Mouse (Mus musculus) left cerebral cortex, adult 2 months (tissue): ENCODE data around the gene Rab43. TPM values are rescaled to one million over a fixed set of nuclear protein-coding genes. Genes with fewer than 3 reads are reported as not detected.

Experiments used
- DNase-seq, 2 experiments: peaks; one replicate each; pipeline ENCODE4 v3.0.0; 2021 to 2022; ENCODE audit warnings: low spot score in 2 of 2, mixed read lengths in 1 of 2; ENCODE audit errors: extremely low spot score in 1 of 2
- H3K27ac ChIP-seq: fragments of 200-600 bp; 2 replicates; pipeline ENCODE4 v1.8.1; 2022
- H3K4me3 ChIP-seq: fragments of 200-600 bp; 2 replicates; pipeline ENCODE4 v1.8.1; 2022
- CTCF ChIP-seq: fragments of 200-600 bp; IDR thresholded peaks from 2 replicates; pipeline ENCODE4 v1.8.1; 2022; ENCODE audit warnings: antibody characterized with exemption, mild to moderate bottlenecking, moderate library complexity
- intact Hi-C: fragments of 180-260 bp; cut with DNase I; formaldehyde crosslinking; loops from one replicate; pipeline ENCODE4 v1.15.1; 2025
- total RNA-seq, 2 experiments: library from RNA; stranded (reverse); gene quantifications; 2 replicates each; pipeline ENCODE4 v1.2.3; 2021

Rab43 gene
- total RNA-seq, 2 experiments from 2014 or later, result 14.4 to 14.7 TPM

DNA sequence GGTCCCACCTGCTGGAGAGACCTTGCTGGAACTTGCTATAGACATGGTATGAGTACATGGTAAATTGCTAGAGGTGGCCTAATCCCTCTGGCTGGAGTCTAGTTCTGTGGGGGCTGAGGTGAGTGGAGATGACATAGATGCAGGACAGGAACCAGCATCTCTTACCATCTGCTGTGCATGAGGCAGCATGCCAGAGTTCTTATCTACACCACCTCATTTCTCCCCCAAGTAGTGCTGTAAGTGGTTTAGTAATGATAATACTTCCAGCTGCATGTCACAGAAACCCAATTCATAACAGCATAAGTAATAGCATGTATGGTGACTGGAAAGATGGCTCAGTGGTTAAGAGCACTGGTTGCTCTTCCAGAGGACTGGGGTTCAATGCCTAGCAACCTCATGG, 71.5 kb downstream of the Rab43 start:
- no peak overlapping the region for H3K4me3 ChIP-seq
- intact Hi-C loops, result no loop called here
- H3K27ac ChIP-seq, result no peak overlapping the region
- no peak for TF ChIP-seq CTCF
- no peak for DNase-seq

- TF ChIP-seq CTCF, result no peak
- Histone ChIP-seq H3K4me3 (no peak overlapping the region), H3K27ac (no peak overlapping the region)
- intact Hi-C loops, result no loop called here
- DNase-seq, result no peak
These were observed 72.1 kb downstream of the Rab43 start for GRCm38 (mm10) chr6:87739898-87740297.

Other genes with a start within 250 kb of the Rab43 start
- under 1 TPM; 0.18 to 0.33 TPM for gene Prokr1, start 221.4 kb downstream of the Rab43 start, total RNA-seq
- 10 to 100 TPM in 1 of 2 experiments, 1 to 10 TPM in 1; 9.1 to 10.2 TPM for gene Aplf, start 140.0 kb downstream of the Rab43 start, total RNA-seq
- 1 to 10 TPM; 4.5 to 4.8 TPM for gene Efcc1, start 81.3 kb downstream of the Rab43 start, total RNA-seq
- gene Gp9, start 34.1 kb downstream of the Rab43 start, total RNA-seq, result 1 to 10 TPM in 1 of 2 experiments, under 1 TPM in 1; 0.54 to 1.4 TPM
- 1 to 10 TPM; 2.7 to 3.5 TPM for gene Gm45140, start 23.6 kb upstream of the Rab43 start, total RNA-seq
- 10 to 100 TPM; 35.8 to 40.6 TPM for gene Isy1, start 26.6 kb upstream of the Rab43 start, total RNA-seq
- 100 to 1,000 TPM; 255 to 275 TPM for gene Cnbp, start 38.9 kb upstream of the Rab43 start, total RNA-seq
- 100 to 1,000 TPM; 232 TPM for gene Copg1, start 75.7 kb upstream of the Rab43 start, total RNA-seq
- 10 to 100 TPM; 27.5 to 28.6 TPM for gene Hmces, start 101.8 kb upstream of the Rab43 start, total RNA-seq
- gene H1fx, start 169.5 kb upstream of the Rab43 start, total RNA-seq, result 10 to 100 TPM; 56.4 to 66.3 TPM
- gene Rab7, start 233.1 kb upstream of the Rab43 start, total RNA-seq, result 100 to 1,000 TPM; 314 to 317 TPM